In genomic region chr11:46061776-46062445, GRCm38 (mm10) we compare ENCODE assay signal across 16 mouse cellular contexts. TPM values are rescaled to one million over a fixed set of nuclear protein-coding genes. Genes with fewer than 3 reads are reported as not detected.
DNase-seq lines count a peak whose midpoint lies in the region; ATAC-seq and TF ChIP-seq lines count a peak whose summit lies in the region.
"Had no signal": no experiment of that assay in that cellular context is flagged by ENCODE, and none has a peak within 500 bp of the region (broad histone marks: within the 10 kb centered on the region; RNA-seq: fewer than 3 reads in every experiment).

No protein-coding gene starts in this region.

- no peak for TF ChIP-seq POLR2A in bone marrow macrophage, adult 2 months (IDR thresholded peaks at IDR 0.05; ENCODE audit: borderline replicate concordance, low read depth, low read length)

- no peak for ATAC-seq in embryonic facial prominence, embryonic 15.5 days (ENCODE audit: insufficient number of reproducible peaks, low FRiP score, low TSS enrichment, low read depth)
- no peak for ATAC-seq in kidney, embryonic 16.5 days (ENCODE audit: low FRiP score, low TSS enrichment)
- peak; percentile 30; the same call in 1 of the 2 replicates for ATAC-seq in megakaryocyte progenitor cell, adult 5-6 weeks (replicated peaks; ENCODE audit: poor library complexity)
- ATAC-seq: activated CD4-positive, CD25-positive, alpha-beta regulatory T cell, adult 4 months; forebrain, postnatal 0 days had no signal

- 78% methylated on average over 6 of the region's 6 CpGs for WGBS in embryonic facial prominence, embryonic 15.5 days
- 84% methylated on average over 6 of the region's 6 CpGs for whole genome bisulfite sequencing in embryonic facial prominence, embryonic 10.5 days
- WGBS in kidney, embryonic 16.5 days: 51% methylated on average over 6 of the region's 6 CpGs

- peaks cover 22% of the 10 kb centered on the region for H3K4me1 ChIP-seq in embryonic facial prominence, embryonic 15.5 days
- H3K4me1 ChIP-seq in embryonic facial prominence, embryonic 10.5 days: peaks cover 42% of the 10 kb centered on the region
- H3K4me1 ChIP-seq in kidney, embryonic 16.5 days (ENCODE audit: insufficient read depth, low read length): peaks cover 34% of the 10 kb centered on the region
- peaks cover 17% of the 10 kb centered on the region for H3K4me1 ChIP-seq in bone marrow macrophage, adult 2 months (ENCODE audit: control insufficient read depth, insufficient read depth, low read length)

- H3K9me3 ChIP-seq in embryonic facial prominence, embryonic 15.5 days (replicated peaks): no peaks in the 10 kb centered on the region
- H3K9me3 ChIP-seq in embryonic facial prominence, embryonic 10.5 days: no peaks in the 10 kb centered on the region
- no peaks in the 10 kb centered on the region for H3K9me3 ChIP-seq in kidney, embryonic 16.5 days (ENCODE audit: low read length)
- H3K9me3 ChIP-seq: limb, embryonic 15.5 days; neural tube, embryonic 12.5 days had no signal

- TF ChIP-seq CTCF in bone marrow macrophage, adult 2 months (IDR thresholded peaks at IDR 0.05; ENCODE audit: low read depth, low read length): no peak

- H3K9ac ChIP-seq in embryonic facial prominence, embryonic 15.5 days: no peak overlapping the region
- no peak overlapping the region for H3K9ac ChIP-seq in kidney, embryonic 16.5 days (replicated peaks; ENCODE audit: low read length)
- H3K9ac ChIP-seq: forebrain, postnatal 0 days; limb, embryonic 15.5 days; neural tube, embryonic 12.5 days had no signal

- no peaks in the 10 kb centered on the region for H3K27me3 ChIP-seq in embryonic facial prominence, embryonic 15.5 days
- peaks cover 6% of the 10 kb centered on the region; the same call in 1 of the 2 replicates for H3K27me3 ChIP-seq in embryonic facial prominence, embryonic 10.5 days (replicated peaks; ENCODE audit: low read depth, poor library complexity, severe bottlenecking)
- H3K27me3 ChIP-seq in kidney, embryonic 16.5 days (ENCODE audit: insufficient read depth, low read length): no peaks in the 10 kb centered on the region
- H3K27me3 ChIP-seq: limb, embryonic 15.5 days; neural tube, embryonic 12.5 days had no signal

- 0 out of 2 replicates have a peak overlapping the region, but pooled peaks have one; percentile 28 for H3K27ac ChIP-seq in embryonic facial prominence, embryonic 15.5 days (replicated peaks)
- no peak overlapping the region for H3K27ac ChIP-seq in embryonic facial prominence, embryonic 10.5 days (replicated peaks)
- H3K27ac ChIP-seq in kidney, embryonic 16.5 days (ENCODE audit: low read length): peak overlapping the region; percentile 72
- H3K27ac ChIP-seq in bone marrow macrophage, adult 2 months (ENCODE audit: insufficient read depth, low read depth, low read length): peak overlapping the region; percentile 83
- H3K27ac ChIP-seq: limb, embryonic 15.5 days; neural tube, embryonic 12.5 days had no signal

- DNase-seq in embryonic facial prominence, embryonic 10.5 days (ENCODE audit: low spot score): no peak
- DNase-seq in kidney, adult 9 months: no peak
- DNase-seq in testis, postnatal 14 days (ENCODE audit: low spot score): no peak
- DNase-seq in layer of hippocampus, adult 9-11 months: no peak
- DNase-seq: cerebellum, postnatal 25 days; forebrain, postnatal 0 days; kidney, adult 8-10 months; retina, postnatal 1 day; thymus, postnatal 36 days had no signal

- H3K4me3 ChIP-seq in embryonic facial prominence, embryonic 15.5 days (replicated peaks): no peak overlapping the region
- H3K4me3 ChIP-seq in embryonic facial prominence, embryonic 10.5 days: no peak overlapping the region
- no peak overlapping the region for H3K4me3 ChIP-seq in kidney, embryonic 16.5 days (ENCODE audit: low read length)
- no peak overlapping the region for H3K4me3 ChIP-seq in bone marrow macrophage, adult 2 months (ENCODE audit: insufficient read depth, low read length)
- H3K4me3 ChIP-seq: limb, embryonic 15.5 days; neural tube, embryonic 12.5 days had no signal

- H3K4me2 ChIP-seq in embryonic facial prominence, embryonic 15.5 days (replicated peaks): no peak overlapping the region
- H3K4me2 ChIP-seq in kidney, embryonic 16.5 days (replicated peaks; ENCODE audit: low read depth, low read length): no peak overlapping the region
- H3K4me2 ChIP-seq: limb, embryonic 15.5 days; neural tube, embryonic 12.5 days had no signal

- 0 out of 2 replicates have a peak, but pooled peaks cover 12% of the 10 kb centered on the region for H3K36me3 ChIP-seq in embryonic facial prominence, embryonic 15.5 days
- peaks cover 27% of the 10 kb centered on the region; the same call in 1 of the 2 replicates for H3K36me3 ChIP-seq in embryonic facial prominence, embryonic 10.5 days (replicated peaks)
- H3K36me3 ChIP-seq in kidney, embryonic 16.5 days (ENCODE audit: insufficient read depth, low read length): no peaks in the 10 kb centered on the region

RNA-seq across cellular contexts. Expression of gene Adam19, which starts 6.1 kb away (rescaled TPM):
- polyA plus RNA-seq in embryonic facial prominence, embryonic 15.5 days (2015; fragmentation: Nextera tagmentation; extraction: Ambion mirVana): 13.4 and 14.1 TPM in 2 replicates
- polyA plus RNA-seq in embryonic facial prominence, embryonic 10.5 days (2016; fragmentation: Nextera tagmentation; extraction: Ambion mirVana): 11.3 and 13.9 TPM in 2 replicates
- 16.5 and 18.0 TPM in 2 replicates for polyA plus RNA-seq in kidney, embryonic 16.5 days (2015; fragmentation: Nextera tagmentation; extraction: Ambion mirVana)
- polyA plus RNA-seq in bone marrow macrophage, adult 2 months (2012; ENCODE audit: insufficient read depth, insufficient read length, missing spikeins): 15.6 and 19.0 TPM in 2 replicates
- 0.49 and 0.76 TPM in 2 replicates for total RNA-seq in megakaryocyte progenitor cell, adult 5-6 weeks (2015)
- total RNA-seq in megakaryocyte progenitor cell, adult 5-6 weeks (2017): 0.46 and 0.64 TPM in 2 replicates

RNA-seq across cellular contexts. Expression of gene Gm12166, which starts 9.8 kb away (rescaled TPM):
- 3.9 and 7.7 TPM in 2 replicates for polyA plus RNA-seq in embryonic facial prominence, embryonic 15.5 days (2015; fragmentation: Nextera tagmentation; extraction: Ambion mirVana)
- 2.9 and 3.0 TPM in 2 replicates for polyA plus RNA-seq in embryonic facial prominence, embryonic 10.5 days (2016; fragmentation: Nextera tagmentation; extraction: Ambion mirVana)
- polyA plus RNA-seq in kidney, embryonic 16.5 days (2015; fragmentation: Nextera tagmentation; extraction: Ambion mirVana): 3.4 and 11.5 TPM in 2 replicates
- 46.6 and 58.9 TPM in 2 replicates for polyA plus RNA-seq in bone marrow macrophage, adult 2 months (2012; ENCODE audit: insufficient read depth, insufficient read length, missing spikeins)
- 18.5 and 19.4 TPM in 2 replicates for total RNA-seq in megakaryocyte progenitor cell, adult 5-6 weeks (2015)
- 13.0 and 26.7 TPM in 2 replicates for total RNA-seq in megakaryocyte progenitor cell, adult 5-6 weeks (2017)
